8 mouse cellular contexts compared by ENCODE assay signal in genomic region chr8:61522132-61522531, GRCm38 (mm10). TPM values are rescaled to one million over a fixed set of nuclear protein-coding genes. Genes with fewer than 3 reads are reported as not detected.
DNase-seq lines count a peak whose midpoint lies in the region; ATAC-seq lines count a peak whose summit lies in the region.

No protein-coding gene starts in this region.

- no peak overlapping the region for H3K4me3 ChIP-seq in hindbrain, embryonic 11.5 days (ENCODE audit: low read depth, low read length)
- no peak overlapping the region for H3K4me3 ChIP-seq in hindbrain, embryonic 10.5 days

- peak; percentile 66 for DNase-seq in hindbrain, embryonic 11.5 days (ENCODE audit: low spot score)
- no peak for DNase-seq in hindbrain, embryonic 10.5 days (ENCODE audit: low spot score)
- peak; percentile 15 for DNase-seq in urinary bladder, postnatal 25 days (ENCODE audit: low spot score)
- no peak for DNase-seq in urinary bladder, postnatal 4 days (ENCODE audit: low spot score in 2 of 2)
- peak; percentile 20 for DNase-seq in forelimb bud, embryonic 11.5 days (ENCODE audit: low read depth, low spot score)
- no peak for DNase-seq in urinary bladder, adult 2 months (ENCODE audit: low spot score)

- no peaks in the 10 kb centered on the region for H3K9me3 ChIP-seq in hindbrain, embryonic 11.5 days (ENCODE audit: control insufficient read depth, low read length)
- H3K9me3 ChIP-seq in hindbrain, embryonic 10.5 days: no peaks in the 10 kb centered on the region

- H3K27me3 ChIP-seq in hindbrain, embryonic 11.5 days (ENCODE audit: control insufficient read depth, insufficient read depth, low read length): no peaks in the 10 kb centered on the region
- H3K27me3 ChIP-seq in hindbrain, embryonic 10.5 days (ENCODE audit: insufficient read depth, poor library complexity, severe bottlenecking): no peaks in the 10 kb centered on the region

- no peak overlapping the region for H3K27ac ChIP-seq in hindbrain, embryonic 11.5 days (ENCODE audit: low read depth, low read length)
- no peak overlapping the region for H3K27ac ChIP-seq in hindbrain, embryonic 10.5 days

- H3K4me2 ChIP-seq in hindbrain, embryonic 11.5 days (replicated peaks; ENCODE audit: low read depth, low read length): no peak overlapping the region

- no peak for ATAC-seq in hindbrain, embryonic 11.5 days (ENCODE audit: low FRiP score)
- peak; percentile 38; the same call in 1 of the 2 replicates for ATAC-seq in megakaryocyte progenitor cell, adult 5-6 weeks (replicated peaks; ENCODE audit: poor library complexity)
- no peak for ATAC-seq in erythroblast, adult 5-6 weeks (replicated peaks; ENCODE audit: low FRiP score, poor library complexity, severe bottlenecking)

- no peaks in the 10 kb centered on the region for H3K36me3 ChIP-seq in hindbrain, embryonic 11.5 days (ENCODE audit: control insufficient read depth, insufficient read depth, low read length)
- peaks cover 81% of the 10 kb centered on the region for H3K36me3 ChIP-seq in hindbrain, embryonic 10.5 days

- WGBS in hindbrain, embryonic 11.5 days: 24% methylated on average over 1 of the region's 1 CpGs
- WGBS in hindbrain, embryonic 10.5 days: 26% methylated on average over 1 of the region's 1 CpGs

- H3K4me1 ChIP-seq in hindbrain, embryonic 11.5 days (replicated peaks; ENCODE audit: control insufficient read depth, insufficient read depth, low read length): no peaks in the 10 kb centered on the region
- peaks cover 22% of the 10 kb centered on the region for H3K4me1 ChIP-seq in hindbrain, embryonic 10.5 days (replicated peaks)

- no peak overlapping the region for H3K9ac ChIP-seq in hindbrain, embryonic 11.5 days (ENCODE audit: low read depth, low read length)

RNA-seq across cellular contexts. Expression of gene Cbr4, which starts 34.6 kb away (rescaled TPM):
- polyA plus RNA-seq in hindbrain, embryonic 11.5 days (2014; fragmentation: Nextera tagmentation; extraction: Ambion mirVana): 29.8 and 31.8 TPM in 2 replicates
- polyA plus RNA-seq in hindbrain, embryonic 10.5 days (2016; fragmentation: Nextera tagmentation; extraction: Ambion mirVana): 23.8 and 27.1 TPM in 2 replicates
- total RNA-seq in megakaryocyte progenitor cell, adult 5-6 weeks (2015): 22.8 and 22.9 TPM in 2 replicates
- total RNA-seq in megakaryocyte progenitor cell, adult 5-6 weeks (2017): 48.4 and 65.7 TPM in 2 replicates
- 24.3 and 26.8 TPM in 2 replicates for polyA plus RNA-seq in urinary bladder, adult 2 months (2012; rRNA removed)
- 4.8 and 9.0 TPM in 2 replicates for total RNA-seq in erythroblast, adult 5-6 weeks (2015; ENCODE audit: low replicate concordance)
- total RNA-seq in erythroblast, adult 5-6 weeks (2017; ENCODE audit: low replicate concordance): 5.3 and 12.3 TPM in 2 replicates

Comparison
In these comparisons a context has a peak if more than half of its experiments do, and no peak if none do; other contexts are left out.
1. DNase-seq: peak in hindbrain, embryonic 11.5 days (single experiment), urinary bladder, postnatal 25 days (single experiment) and forelimb bud, embryonic 11.5 days (single experiment); none in hindbrain, embryonic 10.5 days (single experiment), urinary bladder, postnatal 4 days (0 of 2) and urinary bladder, adult 2 months (single experiment).